ENCODE assay signal across 12 mouse cellular contexts in genomic region chr2:158683038-158683413, GRCm38 (mm10). TPM values are rescaled to one million over a fixed set of nuclear protein-coding genes. Genes with fewer than 3 reads are reported as not detected.
A peak's percentile ranks its signal among the peaks of the same experiment; 100 is the strongest.
DNase-seq lines count a peak whose midpoint lies in the region; ATAC-seq and TF ChIP-seq lines count a peak whose summit lies in the region.
"Had no signal": no experiment of that assay in that cellular context is flagged by ENCODE, and none has a peak within 500 bp of the region (broad histone marks: within the 10 kb centered on the region; RNA-seq: fewer than 3 reads in every experiment).

No protein-coding gene starts in this region.

- no peaks in the 10 kb centered on the region for H3K79me2 ChIP-seq in heart, adult 2 months (replicated peaks; ENCODE audit: control insufficient read depth, insufficient read depth, low read length)

- ATAC-seq in midbrain, embryonic 11.5 days (ENCODE audit: low FRiP score), result no peak
- ATAC-seq in hematopoietic stem cell, adult 5-6 weeks (replicated peaks in 1 of 2; ENCODE audit: insufficient read depth in 1 of 2, low FRiP score in 2 of 2, low TSS enrichment in 1 of 2, low read depth in 1 of 2, poor library complexity in 2 of 2, severe bottlenecking in 2 of 2), result peak; percentile 27 to 38; a peak in 3 of 4 replicates

- no peak for TF ChIP-seq POLR2A in heart, adult 2 months (IDR thresholded peaks at IDR 0.05; ENCODE audit: insufficient read depth, low read depth, low read length)
- no peak for TF ChIP-seq POLR2A in small intestine, adult 2 months (IDR thresholded peaks at IDR 0.05; ENCODE audit: low read depth, low read length)

- no peak overlapping the region for H3K9ac ChIP-seq in heart, adult 2 months (ENCODE audit: low read depth, low read length)
- no peak overlapping the region for H3K9ac ChIP-seq in midbrain, embryonic 11.5 days (ENCODE audit: low read length)
- H3K9ac ChIP-seq: liver, embryonic 13.5 days had no signal

- H3K4me3 ChIP-seq in heart, adult 2 months, result no peak overlapping the region
- H3K4me3 ChIP-seq in midbrain, embryonic 11.5 days (ENCODE audit: low read depth, low read length), result no peak overlapping the region
- no peak overlapping the region for H3K4me3 ChIP-seq in midbrain, embryonic 10.5 days
- H3K4me3 ChIP-seq in small intestine, adult 2 months (ENCODE audit: low read depth, low read length), result no peak overlapping the region
- H3K4me3 ChIP-seq: heart, embryonic 10.5 days; liver, embryonic 13.5 days had no signal

- no peak for TF ChIP-seq CTCF in heart, adult 2 months (IDR thresholded peaks at IDR 0.05)
- TF ChIP-seq CTCF in small intestine, adult 2 months (IDR thresholded peaks at IDR 0.05; ENCODE audit: extremely low read depth, insufficient read length, insufficient replicate concordance, low read depth, low read length), result no peak

- no peaks in the 10 kb centered on the region for H3K9me3 ChIP-seq in midbrain, embryonic 11.5 days (ENCODE audit: control insufficient read depth, low read length)
- H3K9me3 ChIP-seq in midbrain, embryonic 10.5 days (replicated peaks), result no peaks in the 10 kb centered on the region
- H3K9me3 ChIP-seq: heart, embryonic 10.5 days; liver, embryonic 13.5 days had no signal

- WGBS in heart, adult 2 months, result 18% methylated on average over 4 of the region's 4 CpGs
- 21% methylated on average over 4 of the region's 4 CpGs for WGBS in midbrain, embryonic 11.5 days
- 38% methylated on average over 4 of the region's 4 CpGs for WGBS in midbrain, embryonic 10.5 days
- 28% methylated on average over 4 of the region's 4 CpGs for WGBS in small intestine, adult 2 months

- peak overlapping the region; percentile 45 for H3K27ac ChIP-seq in heart, adult 2 months
- no peak overlapping the region for H3K27ac ChIP-seq in midbrain, embryonic 11.5 days (ENCODE audit: low read depth, low read length)
- H3K27ac ChIP-seq in midbrain, embryonic 10.5 days (replicated peaks), result no peak overlapping the region
- peak overlapping the region; percentile 29; the same call in 1 of the 2 replicates for H3K27ac ChIP-seq in small intestine, adult 2 months (ENCODE audit: insufficient read depth, low read depth, low read length)
- H3K27ac ChIP-seq: heart, embryonic 10.5 days; liver, embryonic 13.5 days had no signal

- H3K36me3 ChIP-seq in heart, adult 2 months (ENCODE audit: control insufficient read depth, insufficient read depth, low read length), result no peaks in the 10 kb centered on the region
- H3K36me3 ChIP-seq in midbrain, embryonic 11.5 days (ENCODE audit: control insufficient read depth, insufficient read depth, low read length), result no peaks in the 10 kb centered on the region
- no peaks in the 10 kb centered on the region for H3K36me3 ChIP-seq in midbrain, embryonic 10.5 days
- H3K36me3 ChIP-seq in small intestine, adult 2 months (ENCODE audit: control insufficient read depth, insufficient read depth, low read length), result no peaks in the 10 kb centered on the region
- H3K36me3 ChIP-seq: heart, embryonic 10.5 days; liver, embryonic 13.5 days had no signal

- no peaks in the 10 kb centered on the region for H3K27me3 ChIP-seq in heart, adult 2 months (ENCODE audit: control insufficient read depth, insufficient read depth, low read length)
- no peaks in the 10 kb centered on the region for H3K27me3 ChIP-seq in midbrain, embryonic 11.5 days (ENCODE audit: control insufficient read depth, insufficient read depth, low read length)
- H3K27me3 ChIP-seq in midbrain, embryonic 10.5 days (ENCODE audit: low read depth, poor library complexity, severe bottlenecking), result no peaks in the 10 kb centered on the region
- H3K27me3 ChIP-seq in small intestine, adult 2 months (ENCODE audit: control insufficient read depth, insufficient read depth, low read length), result no peaks in the 10 kb centered on the region
- H3K27me3 ChIP-seq: liver, embryonic 13.5 days had no signal

- peaks cover 12% of the 10 kb centered on the region for H3K4me1 ChIP-seq in heart, adult 2 months (ENCODE audit: control insufficient read depth, insufficient read depth, low read length)
- H3K4me1 ChIP-seq in midbrain, embryonic 11.5 days (ENCODE audit: control insufficient read depth, insufficient read depth, low read length), result peaks cover 10% of the 10 kb centered on the region
- H3K4me1 ChIP-seq in midbrain, embryonic 10.5 days, result peaks cover 43% of the 10 kb centered on the region
- peaks cover 3% of the 10 kb centered on the region; the same call in 1 of the 2 replicates for H3K4me1 ChIP-seq in small intestine, adult 2 months (ENCODE audit: control insufficient read depth, insufficient read depth, insufficient read length, low read length)
- H3K4me1 ChIP-seq: liver, embryonic 13.5 days had no signal

- no peak for DNase-seq in heart, adult 2 months
- DNase-seq in heart, adult 8-10 months (ENCODE audit: low spot score), result no peak
- peak; percentile 79 for DNase-seq in midbrain, embryonic 11.5 days (ENCODE audit: low spot score, missing footprints)
- no peak for DNase-seq in midbrain, embryonic 10.5 days (ENCODE audit: low spot score)
- no peak for DNase-seq in gastrocnemius, postnatal 10 days
- no peak for DNase-seq in frontal cortex, postnatal 36 days (ENCODE audit: low spot score in 2 of 2)
- DNase-seq: cerebellum, postnatal 14 days; kidney, adult 11 months; liver, embryonic 13.5 days had no signal

- H3K4me2 ChIP-seq in midbrain, embryonic 11.5 days, result no peak overlapping the region
- H3K4me2 ChIP-seq: liver, embryonic 13.5 days had no signal

- intact Hi-C loops in heart, adult 2 months (cut with DNase I), result no loop called here

- no peak for TF ChIP-seq EP300 in heart, adult 2 months (IDR thresholded peaks at IDR 0.05; ENCODE audit: insufficient read depth, low read depth, low read length)

RNA-seq across cellular contexts. Expression of gene Ppp1r16b, which starts 17.8 kb away (rescaled TPM):
- 10 to 100 TPM; 10.4 to 12.3 TPM for total RNA-seq in heart, adult 2 months (2021)
- polyA plus RNA-seq in heart, adult 2 months (2012; rRNA removed), result 3.3 and 5.3 TPM in 2 replicates
- 10 to 100 TPM in 2 of 4 experiments, 1 to 10 TPM in 2; 7.8 to 12.3 (median 10.1) TPM for total RNA-seq in heart, adult 8-10 months (2022)
- polyA plus RNA-seq in midbrain, embryonic 11.5 days (2014; fragmentation: Nextera tagmentation; extraction: Ambion mirVana), result 3.2 and 3.3 TPM in 2 replicates
- polyA plus RNA-seq in midbrain, embryonic 10.5 days (2016; fragmentation: Nextera tagmentation; extraction: Ambion mirVana), result 3.6 and 3.7 TPM in 2 replicates
- total RNA-seq in hematopoietic stem cell, adult 5-6 weeks (2017), result 3.9 and 5.6 TPM in 2 replicates
- polyA plus RNA-seq in small intestine, adult 2 months (2012; rRNA removed), result 3.6 and 3.9 TPM in 2 replicates
- total RNA-seq in gastrocnemius, postnatal 10 days (2021), result 1 to 10 TPM; 8.3 to 9.0 TPM

RNA-seq across cellular contexts. Expression of gene Actr5, which starts 58.3 kb away (rescaled TPM):
- 1 to 10 TPM; 4.8 to 6.4 TPM for total RNA-seq in heart, adult 2 months (2021)
- polyA plus RNA-seq in heart, adult 2 months (2012; rRNA removed), result 2.9 and 3.5 TPM in 2 replicates
- total RNA-seq in heart, adult 8-10 months (2022), result 1 to 10 TPM; 5.0 to 6.4 (median 6.3) TPM
- 15.3 and 16.0 TPM in 2 replicates for polyA plus RNA-seq in midbrain, embryonic 11.5 days (2014; fragmentation: Nextera tagmentation; extraction: Ambion mirVana)
- polyA plus RNA-seq in midbrain, embryonic 10.5 days (2016; fragmentation: Nextera tagmentation; extraction: Ambion mirVana), result 14.1 and 14.8 TPM in 2 replicates
- 14.7 and 18.9 TPM in 2 replicates for total RNA-seq in hematopoietic stem cell, adult 5-6 weeks (2017)
- polyA plus RNA-seq in small intestine, adult 2 months (2012; rRNA removed), result 5.5 and 7.7 TPM in 2 replicates
- total RNA-seq in gastrocnemius, postnatal 10 days (2021), result 1 to 10 TPM; 4.1 to 6.2 TPM

Comparison
In these comparisons a context has a peak if more than half of its experiments do, and no peak if none do; other contexts are left out.
1. H3K27ac ChIP-seq: peak in heart, adult 2 months (single experiment) and small intestine, adult 2 months (single experiment); none in midbrain, embryonic 11.5 days (single experiment) and midbrain, embryonic 10.5 days (single experiment).